Mouse (Mus musculus) olfactory bulb, adult 2 months (tissue): ENCODE measurements around the gene Fasn. TPM values are rescaled to one million over a fixed set of nuclear protein-coding genes. Genes with fewer than 3 reads are reported as not detected.
"Not testable (repeated sequence)": the region's sequence is repeated elsewhere in the genome, so short reads cannot be mapped to it uniquely, and the experiment has no call there.

Experiments used
- H3K27ac ChIP-seq: fragments of 200-500 bp; 2 replicates; pipeline ENCODE4 v1.5.1; 2012; ENCODE audit warnings: low read depth, low read length; ENCODE audit not compliant: insufficient read depth
- H3K4me1 ChIP-seq: fragments of 200-500 bp; 2 replicates; pipeline ENCODE4 v1.6.1; 2012; ENCODE audit warnings: low read length; ENCODE audit not compliant: control insufficient read depth, insufficient read depth
- H3K4me3 ChIP-seq: fragments of 200-500 bp; 2 replicates; pipeline ENCODE4 v1.5.1; 2012; ENCODE audit warnings: mild to moderate bottlenecking, low read depth, low read length, moderate library complexity; ENCODE audit not compliant: insufficient read depth
- CTCF ChIP-seq: fragments of 200-500 bp; IDR thresholded peaks from 2 replicates; pipeline ENCODE4 v1.5.1; 2012; ENCODE audit warnings: low read depth, mild to moderate bottlenecking, low read length, moderate library complexity; ENCODE audit not compliant: insufficient read depth
- POLR2A ChIP-seq: fragments of 200-500 bp; IDR thresholded peaks from 2 replicates; pipeline ENCODE4 v1.6.1; 2012; ENCODE audit warnings: mild to moderate bottlenecking, low read depth, low read length, moderate library complexity; ENCODE audit not compliant: insufficient read depth
- WGBS: fragments of 180-500 bp; shearing (Covaris S2); methylation state at CpG from one replicate; pipeline ENCODE4 v1.1.7; 2018; 5-methylcytosine and 5-hydroxymethylcytosine counted together
- polyA plus RNA-seq: library from polyadenylated mRNA; stranded (reverse); fragments of >200 nt; gene quantifications from 2 replicates; pipeline ENCODE4 v1.2.4, GENCODE M21; 2012; ENCODE audit warnings: low replicate concordance; ENCODE audit not compliant: missing spikeins, insufficient read depth, insufficient read length

Gene Fasn
- polyA plus RNA-seq, 1 experiment, result not detected

DNA sequence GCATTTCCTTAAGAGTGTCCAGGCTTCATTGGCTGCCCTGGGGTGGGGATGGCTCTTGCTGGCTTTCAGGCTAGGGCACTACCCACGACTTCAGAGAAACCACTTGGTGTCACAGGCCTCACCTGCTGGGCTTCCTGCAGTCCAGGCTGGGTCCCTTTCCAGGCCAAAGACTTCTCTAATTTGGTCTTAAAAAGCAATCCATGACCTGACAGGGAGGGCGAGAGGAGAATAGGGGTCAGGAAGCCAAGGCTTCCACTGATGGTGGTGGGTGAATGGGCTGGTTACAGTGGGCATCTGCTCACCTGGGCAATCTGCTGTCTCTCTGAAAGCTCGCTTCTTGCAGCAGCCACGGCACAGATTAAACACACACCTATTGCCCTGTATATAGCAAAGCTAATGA lies 35.0 kb downstream of the Fasn start:
- 89% methylated on average over 4 of the region's 4 CpGs for WGBS
- no peak for TF ChIP-seq CTCF
- Histone ChIP-seq H3K27ac (no peak overlapping the region), H3K4me3 (no peak overlapping the region), H3K4me1 (peaks cover 13% of the 10 kb centered on the region)

DNA sequence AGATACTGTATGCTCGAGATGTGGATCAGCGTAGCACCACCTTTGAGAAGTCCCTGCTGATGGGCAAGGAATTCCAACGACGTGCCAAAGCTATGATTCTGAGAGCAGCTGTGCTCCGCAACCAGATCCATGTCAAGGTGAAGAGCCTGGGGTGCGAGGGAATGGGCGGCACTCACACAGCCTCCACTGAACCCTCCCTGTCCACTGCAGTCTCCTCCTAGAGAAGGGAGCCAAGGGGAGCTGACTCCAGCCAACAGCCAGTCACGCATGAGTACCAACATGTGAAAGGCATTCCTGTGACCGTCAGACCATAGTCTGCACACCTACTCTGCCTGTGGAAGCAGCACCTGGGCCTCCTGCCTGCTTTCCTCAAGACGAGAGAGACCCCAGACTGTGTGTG lies 35.9 kb downstream of the Fasn start:
- WGBS, result 87% methylated on average over 10 of the region's 10 CpGs
- H3K4me3 ChIP-seq, H3K27ac ChIP-seq: not testable (repeated sequence)
- peaks cover 15% of the 10 kb centered on the region for H3K4me1 ChIP-seq

- H3K27ac ChIP-seq, result no peak overlapping the region
- TF ChIP-seq CTCF, result no peak
- TF ChIP-seq POLR2A, result no peak
- H3K4me1 ChIP-seq, result peaks cover 28% of the 10 kb centered on the region
- WGBS, result 35% methylated on average over 9 of the region's 9 CpGs
- peak overlapping the region; percentile 97 for H3K4me3 ChIP-seq
These were observed 39.2 kb downstream of the Fasn start for GRCm38 (mm10) chr11:120785145-120785544.

- peaks cover 28% of the 10 kb centered on the region for H3K4me1 ChIP-seq
- under 1% methylated on average over 96 of the region's 107 CpGs for WGBS
- H3K4me3 ChIP-seq, result peak within 1 kb of the TSS; percentile 97
- TF ChIP-seq CTCF, result no peak
- TF ChIP-seq POLR2A, result peak; percentile 69
- H3K27ac ChIP-seq, result peak within 1 kb of the TSS; percentile 21; the same call in 1 of the 2 replicates
These were observed 40.1 kb downstream of the Fasn start, which contains the start of the genes Rfng and Gps1 for GRCm38 (mm10) chr11:120784064-120784791. Rfng (minus strand) TSS chr11:120784207. Gps1 (plus strand) TSS chr11:120784272.

DNA sequence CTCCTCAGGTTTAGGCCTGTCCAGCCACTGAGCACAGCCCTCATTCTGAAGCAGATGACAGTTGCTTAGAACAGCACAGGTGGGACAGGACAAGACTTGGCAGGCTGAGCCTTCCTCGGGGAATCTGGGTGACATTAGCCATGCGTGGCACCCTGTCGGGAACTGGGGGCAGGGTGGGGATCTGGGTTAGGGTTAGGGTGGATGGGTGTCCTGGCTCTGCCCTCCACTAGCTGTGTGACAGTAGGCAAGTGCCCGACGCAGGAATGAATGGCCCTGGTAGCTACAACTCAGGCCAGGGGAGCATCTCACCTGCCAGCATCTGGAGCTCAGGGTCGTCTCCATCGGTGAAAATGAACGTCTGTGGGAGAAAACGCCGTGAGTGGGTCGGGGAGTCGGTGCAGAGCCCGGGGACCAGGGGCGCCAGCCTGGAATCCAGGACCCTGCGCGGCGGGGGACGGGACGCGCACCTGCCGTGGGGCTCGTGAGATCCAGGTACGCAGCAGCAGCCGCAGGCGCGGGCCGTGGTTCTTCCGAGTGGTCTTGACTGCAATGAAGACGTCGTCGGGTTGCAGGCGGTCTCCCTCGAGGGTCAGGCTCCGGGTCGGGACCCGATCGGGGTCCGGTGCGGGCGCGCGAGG lies 40.8 kb downstream of the Fasn start:
- Histone ChIP-seq H3K4me1 (peaks cover 28% of the 10 kb centered on the region), H3K27ac (peak overlapping the region; percentile 21; the same call in 1 of the 2 replicates), H3K4me3 (peak overlapping the region; percentile 97)
- TF ChIP-seq POLR2A (no peak), CTCF (no peak)
- 1% methylated on average over 42 of the region's 42 CpGs for WGBS

GRCm38 (mm10) chr11:120781361-120781760 lies 43.0 kb downstream of the Fasn start:
- peaks cover 28% of the 10 kb centered on the region for H3K4me1 ChIP-seq
- WGBS, result 97% methylated on average over 6 of the region's 6 CpGs
- H3K27ac ChIP-seq, H3K4me3 ChIP-seq: not testable (repeated sequence)

DNA sequence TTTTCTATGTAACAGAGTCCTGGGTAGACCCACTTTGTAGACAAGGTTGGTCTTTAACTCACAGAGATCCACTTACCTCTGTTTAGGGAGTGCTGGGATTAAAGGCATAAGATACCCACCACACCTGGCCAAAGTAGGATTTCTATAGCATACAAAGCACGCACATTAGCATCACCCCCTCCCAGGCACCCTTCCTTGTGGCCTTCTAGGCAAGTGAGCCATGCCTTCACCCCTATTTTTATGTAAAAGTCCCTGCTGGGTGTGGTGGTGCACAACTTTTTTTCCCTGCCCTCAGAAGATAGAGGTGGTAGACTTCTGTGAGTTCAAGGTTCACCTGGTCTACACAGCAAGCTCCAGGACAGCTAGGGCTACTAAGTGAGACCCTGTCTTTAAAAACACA lies 44.5 kb downstream of the Fasn start:
- Histone ChIP-seq H3K4me1 (peaks cover 17% of the 10 kb centered on the region), H3K27ac (no peak overlapping the region), H3K4me3 (no peak overlapping the region)
- WGBS, result 93% methylated on average over 1 of the region's 1 CpGs
- TF ChIP-seq CTCF (no peak), POLR2A (no peak)

- Histone ChIP-seq H3K4me3 (no peak overlapping the region), H3K4me1 (peaks cover under 1% of the 10 kb centered on the region; the same call in 1 of the 2 replicates), H3K27ac (no peak overlapping the region)
- TF ChIP-seq POLR2A, result no peak
- no peak for TF ChIP-seq CTCF
- 18% methylated on average over 6 of the region's 6 CpGs for WGBS
These were observed 47.2 kb downstream of the Fasn start for GRCm38 (mm10) chr11:120777123-120777522.

GRCm38 (mm10) chr11:120775774-120776469 lies 48.4 kb downstream of the Fasn start:
- TF ChIP-seq POLR2A, result no peak
- TF ChIP-seq CTCF, result peak; percentile 100
- Histone ChIP-seq H3K4me3 (no peak overlapping the region), H3K4me1 (no peaks in the 10 kb centered on the region), H3K27ac (no peak overlapping the region)
- WGBS, result 17% methylated on average over 15 of the region's 15 CpGs
